Mouse (Mus musculus) midbrain, embryonic 10.5 days (tissue): ENCODE measurements around the gene Pole2. TPM values are rescaled to one million over a fixed set of nuclear protein-coding genes. Genes with fewer than 3 reads are reported as not detected.

ENCODE experiments used
- DNase-seq: peaks from one replicate; pipeline ENCODE4 v3.0.0-alpha.2; 2017; ENCODE audit warnings: low spot score
- H3K27ac ChIP-seq: fragments of 300-500 bp; sonication (generic); replicated peaks from 2 replicates; pipeline ENCODE4 v1.5.1; 2016; ENCODE audit warnings: mild to moderate bottlenecking
- H3K27me3 ChIP-seq: fragments of 300-500 bp; sonication (generic); 2 replicates; pipeline ENCODE4 v1.6.1; 2016; ENCODE audit warnings: low read depth, mild to moderate bottlenecking; ENCODE audit not compliant: poor library complexity, severe bottlenecking
- H3K36me3 ChIP-seq: fragments of 300-500 bp; sonication (generic); 2 replicates; pipeline ENCODE4 v1.6.1; 2016; ENCODE audit warnings: mild to moderate bottlenecking, moderate library complexity
- H3K4me1 ChIP-seq: fragments of 300-500 bp; sonication (generic); 2 replicates; pipeline ENCODE4 v1.6.1; 2016
- H3K4me3 ChIP-seq: fragments of 300-500 bp; sonication (generic); 2 replicates; pipeline ENCODE4 v1.5.1; 2016; ENCODE audit warnings: mild to moderate bottlenecking, moderate library complexity
- H3K9me3 ChIP-seq: fragments of 300-500 bp; sonication (generic); replicated peaks from 2 replicates; pipeline ENCODE4 v1.6.1; 2016; ENCODE audit warnings: mild to moderate bottlenecking
- WGBS: fragments of 180-500 bp; shearing (Covaris S2); methylation state at CpG from one replicate; pipeline ENCODE4 v1.1.7; 2016; 5-methylcytosine and 5-hydroxymethylcytosine counted together
- polyA plus RNA-seq: library from polyadenylated mRNA; unstranded; fragments of >200 nt; fragmentation: Nextera tagmentation; extraction: Ambion mirVana; gene quantifications from 2 replicates; pipeline ENCODE4 v1.2.1, GENCODE M21; 2016

Gene Pole2
- 28.8 and 34.5 TPM in 2 replicates for polyA plus RNA-seq

- Histone ChIP-seq H3K27me3 (no peaks in the 10 kb centered on the region), H3K4me1 (peaks cover 19% of the 10 kb centered on the region), H3K36me3 (peaks cover 27% of the 10 kb centered on the region), H3K27ac (peak within 1 kb of the TSS; percentile 94), H3K4me3 (peak within 1 kb of the TSS; percentile 79), H3K9me3 (no peaks in the 10 kb centered on the region)
- under 1% methylated on average over 37 of the region's 37 CpGs for WGBS
- peak; percentile 87 for DNase-seq
These were observed at the start of gene Pole2 for GRCm38 (mm10) chr12:69227776-69228466. Gene Pole2 (minus strand): TSS chr12:69228195.

- no peaks in the 10 kb centered on the region for H3K4me1 ChIP-seq
- H3K9me3 ChIP-seq, result no peaks in the 10 kb centered on the region
- no peaks in the 10 kb centered on the region for H3K36me3 ChIP-seq
- 76% methylated on average over 2 of the region's 2 CpGs for WGBS
- no peaks in the 10 kb centered on the region for H3K27me3 ChIP-seq
- H3K27ac ChIP-seq, result no peak overlapping the region
- no peak overlapping the region for H3K4me3 ChIP-seq
- DNase-seq, result no peak
These were observed 41.0 kb upstream of the Pole2 start for GRCm38 (mm10) chr12:69268956-69269355.

- Histone ChIP-seq H3K4me3 (no peak overlapping the region), H3K27ac (no peak overlapping the region), H3K36me3 (no peaks in the 10 kb centered on the region), H3K9me3 (no peaks in the 10 kb centered on the region), H3K27me3 (no peaks in the 10 kb centered on the region), H3K4me1 (no peaks in the 10 kb centered on the region)
- no peak for DNase-seq
- 78% methylated on average over 11 of the region's 11 CpGs for WGBS
These were observed 40.1 kb upstream of the Pole2 start for GRCm38 (mm10) chr12:69267956-69268632.

- H3K4me1 ChIP-seq, result no peaks in the 10 kb centered on the region
- WGBS, result 90% methylated on average over 3 of the region's 3 CpGs
These were observed 37.0 kb upstream of the Pole2 start for GRCm38 (mm10) chr12:69265031-69265430.

GRCm38 (mm10) chr12:69262251-69262650 is 34.3 kb upstream of the Pole2 start:
- Histone ChIP-seq H3K27ac (no peak overlapping the region), H3K36me3 (no peaks in the 10 kb centered on the region), H3K9me3 (no peaks in the 10 kb centered on the region), H3K4me1 (no peaks in the 10 kb centered on the region), H3K27me3 (no peaks in the 10 kb centered on the region), H3K4me3 (no peak overlapping the region)
- 91% methylated on average over 5 of the region's 5 CpGs for WGBS
- no peak for DNase-seq

More at GRCm38 (mm10) chr12:69265031-69265430, 37.0 kb upstream of the Pole2 start:
- no peak overlapping the region for H3K27ac ChIP-seq
- no peak for DNase-seq
- no peaks in the 10 kb centered on the region for H3K9me3 ChIP-seq
- no peaks in the 10 kb centered on the region for H3K36me3 ChIP-seq
- no peaks in the 10 kb centered on the region for H3K27me3 ChIP-seq
- no peak overlapping the region for H3K4me3 ChIP-seq

GRCm38 (mm10) chr12:69257836-69258235 is 29.8 kb upstream of the Pole2 start:
- no peak overlapping the region for H3K4me3 ChIP-seq
- H3K4me1 ChIP-seq, result no peaks in the 10 kb centered on the region; the same call in 1 of the 2 replicates
- H3K27ac ChIP-seq, result no peak overlapping the region
- H3K27me3 ChIP-seq, result no peaks in the 10 kb centered on the region
- 90% methylated on average over 11 of the region's 11 CpGs for WGBS
- DNase-seq, result no peak
- no peaks in the 10 kb centered on the region for H3K9me3 ChIP-seq
- H3K36me3 ChIP-seq, result no peaks in the 10 kb centered on the region

GRCm38 (mm10) chr12:69253806-69254205 is 25.8 kb upstream of the Pole2 start:
- Histone ChIP-seq H3K9me3 (no peaks in the 10 kb centered on the region), H3K27ac (no peak overlapping the region), H3K4me1 (no peaks in the 10 kb centered on the region; the same call in 1 of the 2 replicates), H3K4me3 (no peak overlapping the region), H3K27me3 (no peaks in the 10 kb centered on the region), H3K36me3 (no peaks in the 10 kb centered on the region)
- 97% methylated on average over 1 of the region's 1 CpGs for WGBS
- DNase-seq, result no peak

GRCm38 (mm10) chr12:69250756-69251155 is 22.8 kb upstream of the Pole2 start:
- no peaks in the 10 kb centered on the region for H3K36me3 ChIP-seq
- H3K4me3 ChIP-seq, result no peak overlapping the region
- WGBS, result 82% methylated on average over 8 of the region's 8 CpGs

GRCm38 (mm10) chr12:69249766-69250165 is 21.8 kb upstream of the Pole2 start:
- 89% methylated on average over 4 of the region's 4 CpGs for WGBS
- DNase-seq, result no peak

More at GRCm38 (mm10) chr12:69250756-69251155, 22.8 kb upstream of the Pole2 start:
- no peak for DNase-seq
- Histone ChIP-seq H3K27me3 (no peaks in the 10 kb centered on the region), H3K4me1 (no peaks in the 10 kb centered on the region; the same call in 1 of the 2 replicates), H3K9me3 (no peaks in the 10 kb centered on the region), H3K27ac (no peak overlapping the region)

GRCm38 (mm10) chr12:69241771-69242431 is 13.9 kb upstream of the Pole2 start:
- peak; percentile 82 for DNase-seq
- peaks cover 12% of the 10 kb centered on the region for H3K4me1 ChIP-seq
- no peaks in the 10 kb centered on the region for H3K27me3 ChIP-seq
- H3K27ac ChIP-seq, result peak overlapping the region; percentile 89
- H3K9me3 ChIP-seq, result no peaks in the 10 kb centered on the region
- no peaks in the 10 kb centered on the region for H3K36me3 ChIP-seq
- WGBS, result under 1% methylated on average over 64 of the region's 64 CpGs
- peak overlapping the region; percentile 67 for H3K4me3 ChIP-seq

More at GRCm38 (mm10) chr12:69249766-69250165, 21.8 kb upstream of the Pole2 start:
- Histone ChIP-seq H3K4me1 (no peaks in the 10 kb centered on the region; the same call in 1 of the 2 replicates), H3K27ac (no peak overlapping the region), H3K9me3 (no peaks in the 10 kb centered on the region), H3K36me3 (no peaks in the 10 kb centered on the region), H3K4me3 (no peak overlapping the region), H3K27me3 (no peaks in the 10 kb centered on the region)

- H3K4me1 ChIP-seq, result peaks cover 12% of the 10 kb centered on the region
- H3K27me3 ChIP-seq, result no peaks in the 10 kb centered on the region
- H3K27ac ChIP-seq, result peak overlapping the region; percentile 89
- 0% methylated on average over 3 of the region's 3 CpGs for WGBS
- no peaks in the 10 kb centered on the region for H3K9me3 ChIP-seq
- DNase-seq, result no peak
- H3K4me3 ChIP-seq, result peak overlapping the region; percentile 67
- no peaks in the 10 kb centered on the region for H3K36me3 ChIP-seq
These were observed 13.4 kb upstream of the Pole2 start for GRCm38 (mm10) chr12:69241405-69241770.

GRCm38 (mm10) chr12:69240876-69241275 is 12.9 kb upstream of the Pole2 start, which contains the start of gene Klhdc1:
Gene Klhdc1 (plus strand): TSS chr12:69241176.
- H3K27ac ChIP-seq, result peak within 1 kb of the TSS; percentile 89
- no peak for DNase-seq
- no peaks in the 10 kb centered on the region for H3K27me3 ChIP-seq
- H3K4me3 ChIP-seq, result peak within 1 kb of the TSS; percentile 67
- no peaks in the 10 kb centered on the region for H3K36me3 ChIP-seq
- H3K4me1 ChIP-seq, result peaks cover 12% of the 10 kb centered on the region
- 71% methylated on average over 6 of the region's 6 CpGs for WGBS
- H3K9me3 ChIP-seq, result no peaks in the 10 kb centered on the region
